Mouse (Mus musculus): Measurements from ENCODE around the gene Mrpl39. TPM values are rescaled to one million over a fixed set of nuclear protein-coding genes. Genes with fewer than 3 reads are reported as not detected.

The Mrpl39 gene
- polyA plus RNA-seq (2014; fragmentation: Nextera tagmentation; extraction: Ambion mirVana) = 45.9 and 47.4 TPM in 2 replicates

DNA sequence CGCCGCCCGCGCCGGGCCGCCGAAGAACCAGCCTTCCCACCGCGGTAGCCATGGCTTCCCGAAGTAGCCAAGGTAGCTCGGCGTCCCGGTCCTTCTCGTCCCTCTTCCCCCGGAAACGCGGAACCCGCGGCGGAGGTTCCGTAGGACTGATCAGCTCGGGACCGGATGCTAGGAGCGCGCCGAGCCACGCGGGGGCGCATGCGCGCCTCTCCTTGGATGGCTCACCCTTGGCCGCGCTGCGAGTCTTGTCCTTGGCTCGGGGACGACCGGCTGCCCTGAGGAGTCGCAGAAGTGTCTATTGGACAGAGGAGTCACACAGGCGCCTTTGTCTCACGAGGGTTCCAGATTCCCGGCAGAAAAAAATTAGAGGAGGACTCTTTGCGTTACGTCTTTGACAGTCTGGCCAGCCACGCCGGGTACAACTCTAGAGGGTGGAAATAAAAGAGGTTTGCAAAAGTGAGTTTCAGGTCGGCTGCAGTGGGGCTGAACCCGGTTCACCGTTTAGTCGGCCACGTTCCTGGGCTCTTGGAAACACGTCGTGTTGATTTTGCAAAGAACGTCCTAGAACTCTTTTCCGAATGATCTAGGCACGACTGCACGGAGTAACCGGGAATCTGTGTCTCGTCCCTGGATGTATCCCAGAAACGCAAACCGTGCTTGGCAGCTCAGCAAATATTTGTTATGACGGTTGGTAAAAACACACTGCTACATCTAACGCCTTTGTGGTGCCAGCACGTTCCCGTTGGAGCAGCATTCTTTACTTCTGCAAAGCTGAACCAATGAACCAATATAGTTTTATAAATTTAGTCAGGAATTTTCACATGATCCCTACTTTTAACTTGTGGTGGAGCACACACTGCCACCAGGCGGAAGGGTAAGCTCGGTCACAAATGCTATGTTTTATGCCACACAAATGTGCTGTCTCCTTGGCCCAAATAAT lies at the start of gene Mrpl39:
Mrpl39 (minus strand) TSS at position 577 of the 940 bp plus-strand sequence.
- Histone ChIP-seq H3K9me3 (ENCODE audit: control insufficient read depth, low read depth, low read length) (no peaks in the 10 kb centered on the region), H3K27ac (ENCODE audit: low read length) (peak within 1 kb of the TSS; percentile 27; the same call in 1 of the 2 replicates), H3K27me3 (ENCODE audit: control insufficient read depth, insufficient read depth, low read length) (no peaks in the 10 kb centered on the region), H3K4me1 (ENCODE audit: control insufficient read depth, insufficient read depth, low read length) (0 out of 2 replicates have a peak, but pooled peaks cover 4% of the 10 kb centered on the region), H3K4me2 (replicated peaks; ENCODE audit: low read depth, low read length) (peak within 1 kb of the TSS; percentile 53), H3K36me3 (ENCODE audit: control insufficient read depth, insufficient read depth, low read length) (peaks cover 8% of the 10 kb centered on the region; the same call in 1 of the 2 replicates), H3K4me3 (ENCODE audit: low read depth, low read length) (peak within 1 kb of the TSS; percentile 48), H3K9ac (replicated peaks; ENCODE audit: low read depth, low read length) (peak within 1 kb of the TSS; percentile 44)
- peak; percentile 98 for ATAC-seq (ENCODE audit: insufficient number of reproducible peaks, insufficient read depth, low FRiP score, low read depth)
- under 1% methylated on average over 66 of the region's 66 CpGs for WGBS

GRCm38 (mm10) chr16:84784966-84785365 lies 49.4 kb upstream of the Mrpl39 start:
- Histone ChIP-seq H3K9me3 (ENCODE audit: control insufficient read depth, low read depth, low read length) (no peaks in the 10 kb centered on the region), H3K4me2 (replicated peaks; ENCODE audit: low read depth, low read length) (no peak overlapping the region), H3K9ac (replicated peaks; ENCODE audit: low read depth, low read length) (no peak overlapping the region), H3K4me3 (ENCODE audit: low read depth, low read length) (no peak overlapping the region), H3K4me1 (ENCODE audit: control insufficient read depth, insufficient read depth, low read length) (no peaks in the 10 kb centered on the region), H3K27ac (ENCODE audit: low read length) (no peak overlapping the region), H3K36me3 (ENCODE audit: control insufficient read depth, insufficient read depth, low read length) (no peaks in the 10 kb centered on the region), H3K27me3 (ENCODE audit: control insufficient read depth, insufficient read depth, low read length) (no peaks in the 10 kb centered on the region)
- WGBS = 28% methylated on average over 7 of the region's 7 CpGs
- ATAC-seq (ENCODE audit: insufficient number of reproducible peaks, insufficient read depth, low FRiP score, low read depth) = no peak

GRCm38 (mm10) chr16:84783279-84783678 lies 47.7 kb upstream of the Mrpl39 start:
- Histone ChIP-seq H3K9ac (replicated peaks; ENCODE audit: low read depth, low read length) (no peak overlapping the region), H3K27ac (ENCODE audit: low read length) (no peak overlapping the region), H3K4me3 (ENCODE audit: low read depth, low read length) (no peak overlapping the region), H3K27me3 (ENCODE audit: control insufficient read depth, insufficient read depth, low read length) (no peaks in the 10 kb centered on the region), H3K4me2 (replicated peaks; ENCODE audit: low read depth, low read length) (no peak overlapping the region), H3K36me3 (ENCODE audit: control insufficient read depth, insufficient read depth, low read length) (no peaks in the 10 kb centered on the region), H3K9me3 (ENCODE audit: control insufficient read depth, low read depth, low read length) (peaks cover 7% of the 10 kb centered on the region; the same call in 1 of the 2 replicates), H3K4me1 (ENCODE audit: control insufficient read depth, insufficient read depth, low read length) (no peaks in the 10 kb centered on the region)
- no peak for ATAC-seq (ENCODE audit: insufficient number of reproducible peaks, insufficient read depth, low FRiP score, low read depth)
- WGBS = 38% methylated on average over 2 of the region's 2 CpGs

GRCm38 (mm10) chr16:84779718-84780117 lies 44.2 kb upstream of the Mrpl39 start:
- 74% methylated on average over 5 of the region's 5 CpGs for WGBS
- ATAC-seq (ENCODE audit: insufficient number of reproducible peaks, insufficient read depth, low FRiP score, low read depth) = no peak
- Histone ChIP-seq H3K4me3 (ENCODE audit: low read depth, low read length) (no peak overlapping the region), H3K27ac (ENCODE audit: low read length) (no peak overlapping the region), H3K27me3 (ENCODE audit: control insufficient read depth, insufficient read depth, low read length) (no peaks in the 10 kb centered on the region), H3K4me2 (replicated peaks; ENCODE audit: low read depth, low read length) (no peak overlapping the region), H3K9me3 (ENCODE audit: control insufficient read depth, low read depth, low read length) (peaks cover 7% of the 10 kb centered on the region; the same call in 1 of the 2 replicates), H3K9ac (replicated peaks; ENCODE audit: low read depth, low read length) (no peak overlapping the region), H3K4me1 (ENCODE audit: control insufficient read depth, insufficient read depth, low read length) (no peaks in the 10 kb centered on the region), H3K36me3 (ENCODE audit: control insufficient read depth, insufficient read depth, low read length) (no peaks in the 10 kb centered on the region)

- no peaks in the 10 kb centered on the region for H3K27me3 ChIP-seq (ENCODE audit: control insufficient read depth, insufficient read depth, low read length)
- no peak overlapping the region for H3K4me3 ChIP-seq (ENCODE audit: low read depth, low read length)
- H3K4me1 ChIP-seq (ENCODE audit: control insufficient read depth, insufficient read depth, low read length) = no peaks in the 10 kb centered on the region
- H3K9ac ChIP-seq (replicated peaks; ENCODE audit: low read depth, low read length) = no peak overlapping the region
- H3K4me2 ChIP-seq (replicated peaks; ENCODE audit: low read depth, low read length) = no peak overlapping the region
- no peaks in the 10 kb centered on the region for H3K36me3 ChIP-seq (ENCODE audit: control insufficient read depth, insufficient read depth, low read length)
- no peak overlapping the region for H3K27ac ChIP-seq (ENCODE audit: low read length)
- ATAC-seq (ENCODE audit: insufficient number of reproducible peaks, insufficient read depth, low FRiP score, low read depth) = no peak
- peaks cover 7% of the 10 kb centered on the region; the same call in 1 of the 2 replicates for H3K9me3 ChIP-seq (ENCODE audit: control insufficient read depth, low read depth, low read length)
- 86% methylated on average over 6 of the region's 6 CpGs for WGBS
These were observed 43.5 kb upstream of the Mrpl39 start for GRCm38 (mm10) chr16:84778861-84779630.

DNA sequence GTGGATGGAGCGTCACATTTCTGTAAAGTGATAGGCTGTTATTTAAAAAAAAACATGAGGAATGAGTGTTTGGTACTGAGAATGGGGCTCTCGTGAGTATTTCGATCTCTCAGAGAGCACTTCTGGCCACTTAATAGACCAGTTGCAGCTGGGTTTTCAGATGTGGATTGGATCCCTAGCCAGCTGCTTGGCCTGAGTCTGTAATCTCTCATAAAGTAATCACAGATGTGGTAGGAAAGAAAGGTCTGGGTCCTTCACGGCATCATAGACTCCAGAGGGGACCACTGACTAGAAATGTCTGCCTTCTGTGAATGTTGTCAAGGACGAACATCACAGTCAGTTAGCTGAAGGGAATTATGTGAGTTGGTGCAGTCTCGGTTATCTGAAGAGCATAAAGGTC lies 42.9 kb upstream of the Mrpl39 start:
- Histone ChIP-seq H3K4me2 (replicated peaks; ENCODE audit: low read depth, low read length) (no peak overlapping the region), H3K4me3 (ENCODE audit: low read depth, low read length) (no peak overlapping the region), H3K9me3 (ENCODE audit: control insufficient read depth, low read depth, low read length) (peaks cover 7% of the 10 kb centered on the region; the same call in 1 of the 2 replicates), H3K36me3 (ENCODE audit: control insufficient read depth, insufficient read depth, low read length) (no peaks in the 10 kb centered on the region), H3K4me1 (ENCODE audit: control insufficient read depth, insufficient read depth, low read length) (no peaks in the 10 kb centered on the region), H3K27me3 (ENCODE audit: control insufficient read depth, insufficient read depth, low read length) (no peaks in the 10 kb centered on the region), H3K27ac (ENCODE audit: low read length) (no peak overlapping the region), H3K9ac (replicated peaks; ENCODE audit: low read depth, low read length) (no peak overlapping the region)
- WGBS = 77% methylated on average over 6 of the region's 6 CpGs
- no peak for ATAC-seq (ENCODE audit: insufficient number of reproducible peaks, insufficient read depth, low FRiP score, low read depth)

DNA sequence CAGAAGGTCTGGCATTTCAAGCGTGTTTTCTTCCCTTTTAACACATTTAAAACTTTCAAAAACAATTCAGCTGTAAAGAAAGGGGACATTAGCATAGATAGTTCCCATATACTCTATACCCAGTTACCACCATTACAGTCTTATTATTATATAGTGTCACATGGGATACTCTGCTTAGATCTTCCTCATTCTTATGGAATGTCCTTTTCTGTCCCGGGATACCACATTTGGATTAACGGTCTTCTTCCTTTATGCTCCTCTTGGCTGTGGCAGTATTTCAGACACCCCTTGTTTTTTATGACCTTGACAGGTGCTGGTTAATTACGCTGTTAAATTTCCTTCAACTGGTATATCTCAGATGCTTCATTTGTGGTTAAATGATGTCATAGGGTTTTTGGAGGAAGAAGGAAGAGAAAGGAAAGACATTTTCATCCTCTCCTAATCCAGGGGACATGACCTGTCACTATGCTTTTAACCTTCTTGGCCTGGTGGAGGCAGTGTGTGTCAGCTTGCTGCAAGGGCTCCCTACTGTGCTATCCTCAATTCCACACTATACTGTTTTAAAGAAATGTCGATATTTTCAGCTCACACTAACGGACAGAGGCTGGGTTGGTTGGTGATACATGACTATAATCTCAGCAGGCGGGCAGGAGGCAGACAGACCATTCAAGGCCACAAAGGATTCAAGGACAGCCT lies 40.7 kb upstream of the Mrpl39 start:
- Histone ChIP-seq H3K4me3 (ENCODE audit: low read depth, low read length) (no peak overlapping the region), H3K9ac (replicated peaks; ENCODE audit: low read depth, low read length) (no peak overlapping the region), H3K4me1 (ENCODE audit: control insufficient read depth, insufficient read depth, low read length) (no peaks in the 10 kb centered on the region), H3K9me3 (ENCODE audit: control insufficient read depth, low read depth, low read length) (peaks cover 7% of the 10 kb centered on the region; the same call in 1 of the 2 replicates), H3K4me2 (replicated peaks; ENCODE audit: low read depth, low read length) (no peak overlapping the region), H3K27ac (ENCODE audit: low read length) (no peak overlapping the region), H3K27me3 (ENCODE audit: control insufficient read depth, insufficient read depth, low read length) (no peaks in the 10 kb centered on the region), H3K36me3 (ENCODE audit: control insufficient read depth, insufficient read depth, low read length) (no peaks in the 10 kb centered on the region)
- no peak for ATAC-seq (ENCODE audit: insufficient number of reproducible peaks, insufficient read depth, low FRiP score, low read depth)
- 63% methylated on average over 7 of the region's 7 CpGs for WGBS

GRCm38 (mm10) chr16:84775356-84775755 lies 39.8 kb upstream of the Mrpl39 start:
- H3K9ac ChIP-seq (replicated peaks; ENCODE audit: low read depth, low read length) = no peak overlapping the region
- H3K36me3 ChIP-seq (ENCODE audit: control insufficient read depth, insufficient read depth, low read length) = no peaks in the 10 kb centered on the region
- peaks cover 7% of the 10 kb centered on the region; the same call in 1 of the 2 replicates for H3K9me3 ChIP-seq (ENCODE audit: control insufficient read depth, low read depth, low read length)
- H3K27ac ChIP-seq (ENCODE audit: low read length) = no peak overlapping the region
- peak overlapping the region; percentile 100; the same call in 1 of the 2 replicates for H3K4me2 ChIP-seq (replicated peaks; ENCODE audit: low read depth, low read length)
- WGBS = 39% methylated on average over 11 of the region's 11 CpGs
- ATAC-seq (ENCODE audit: insufficient number of reproducible peaks, insufficient read depth, low FRiP score, low read depth) = no peak
- no peaks in the 10 kb centered on the region for H3K27me3 ChIP-seq (ENCODE audit: control insufficient read depth, insufficient read depth, low read length)
- H3K4me3 ChIP-seq (ENCODE audit: low read depth, low read length) = no peak overlapping the region
- H3K4me1 ChIP-seq (ENCODE audit: control insufficient read depth, insufficient read depth, low read length) = no peaks in the 10 kb centered on the region

All from stomach, embryonic 14.5 days (tissue).